Mouse (Mus musculus) myocyte (in vitro differentiated cells): ENCODE measurements around the gene Ank.

Experiments
- CEBPB ChIP-seq: IDR thresholded peaks from 2 replicates; pipeline ENCODE4 v1.6.1; 2011; ENCODE audit warnings: mild to moderate bottlenecking, moderate library complexity; ENCODE audit not compliant: poor library complexity, insufficient read depth, severe bottlenecking
- E2F4 ChIP-seq: IDR thresholded peaks from one replicate; pipeline ENCODE4 v1.6.1; 2011; ENCODE audit warnings: mild to moderate bottlenecking, control low read depth, moderate library complexity; ENCODE audit not compliant: insufficient read depth
- MAX ChIP-seq: IDR thresholded peaks from one replicate; pipeline ENCODE4 v1.6.1; 2011; ENCODE audit warnings: low read depth, mild to moderate bottlenecking, control low read depth
- MYOG ChIP-seq, 3 experiments: IDR thresholded peaks; one replicate each; pipeline ENCODE4 v1.6.1; 2011; ENCODE audit warnings: control low read depth in 2 of 3, low read depth in 2 of 3, mild to moderate bottlenecking in 2 of 3; ENCODE audit not compliant: insufficient read length in 2 of 3, control insufficient read depth in 1 of 3, insufficient read depth in 1 of 3
- POLR2A ChIP-seq: IDR thresholded peaks from one replicate; pipeline ENCODE4 v1.6.1; 2011; ENCODE audit warnings: low read depth, mild to moderate bottlenecking, control low read depth, moderate library complexity; ENCODE audit not compliant: insufficient read length
- POLR2AphosphoS2 ChIP-seq: IDR thresholded peaks from one replicate; pipeline ENCODE4 v1.6.1; 2011; ENCODE audit warnings: low read depth, control low read depth; ENCODE audit not compliant: insufficient read length
- REST ChIP-seq: IDR thresholded peaks from one replicate; pipeline ENCODE4 v1.6.1; 2011; ENCODE audit warnings: mild to moderate bottlenecking, control low read depth, moderate library complexity; ENCODE audit not compliant: insufficient read depth, insufficient read length
- TCF12 ChIP-seq: IDR thresholded peaks from one replicate; pipeline ENCODE4 v1.6.1; 2011; ENCODE audit warnings: mild to moderate bottlenecking, control low read depth; ENCODE audit not compliant: poor library complexity, insufficient read depth, severe bottlenecking
- TCF3 ChIP-seq: IDR thresholded peaks from one replicate; pipeline ENCODE4 v1.6.1; 2011; ENCODE audit warnings: low read depth, control low read depth; ENCODE audit not compliant: insufficient read length
- USF1 ChIP-seq: IDR thresholded peaks from one replicate; pipeline ENCODE4 v1.6.1; 2011; ENCODE audit warnings: low read depth, mild to moderate bottlenecking, control low read depth, moderate library complexity

DNA sequence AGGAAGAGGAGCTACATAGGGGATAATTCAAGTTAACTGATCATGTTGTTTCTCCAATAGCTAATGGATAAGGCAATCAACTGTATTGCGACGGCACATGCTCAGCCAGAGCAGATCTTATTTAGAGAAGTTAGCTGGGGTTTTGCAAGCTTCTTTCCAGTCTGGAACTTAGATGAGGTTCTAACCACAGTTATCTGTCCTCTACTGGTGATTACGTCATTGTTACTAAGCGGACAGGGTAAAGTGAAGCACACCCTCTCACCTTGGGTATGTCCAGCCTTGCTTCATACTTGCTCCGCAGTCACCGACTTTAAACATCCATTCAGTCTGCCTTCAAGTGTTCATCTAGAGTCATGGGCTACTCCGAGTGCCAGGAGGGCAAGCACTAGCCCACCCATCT is 53.4 kb downstream of the Ank start:
- TF ChIP-seq MAX (no peak), POLR2A (no peak), E2F4 (no peak), POLR2AphosphoS2 (no peak), TCF12 (no peak), USF1 (no peak), MYOG (IDR thresholded peaks at IDR 0.05; ENCODE audit: control insufficient read depth in 1 of 3, insufficient read depth in 1 of 3, insufficient read length in 2 of 3, low read depth in 2 of 3) (no peak), TCF3 (no peak), REST (no peak), CEBPB (0 out of 2 replicates have a peak, but pooled peaks have one; percentile 30)
